Mouse (Mus musculus): ENCODE data around the gene A530084C06Rik. TPM values are rescaled to one million over a fixed set of nuclear protein-coding genes. Genes with fewer than 3 reads are reported as not detected.

A530084C06Rik gene
- polyA plus RNA-seq, 1 experiment, result not detected

DNA sequence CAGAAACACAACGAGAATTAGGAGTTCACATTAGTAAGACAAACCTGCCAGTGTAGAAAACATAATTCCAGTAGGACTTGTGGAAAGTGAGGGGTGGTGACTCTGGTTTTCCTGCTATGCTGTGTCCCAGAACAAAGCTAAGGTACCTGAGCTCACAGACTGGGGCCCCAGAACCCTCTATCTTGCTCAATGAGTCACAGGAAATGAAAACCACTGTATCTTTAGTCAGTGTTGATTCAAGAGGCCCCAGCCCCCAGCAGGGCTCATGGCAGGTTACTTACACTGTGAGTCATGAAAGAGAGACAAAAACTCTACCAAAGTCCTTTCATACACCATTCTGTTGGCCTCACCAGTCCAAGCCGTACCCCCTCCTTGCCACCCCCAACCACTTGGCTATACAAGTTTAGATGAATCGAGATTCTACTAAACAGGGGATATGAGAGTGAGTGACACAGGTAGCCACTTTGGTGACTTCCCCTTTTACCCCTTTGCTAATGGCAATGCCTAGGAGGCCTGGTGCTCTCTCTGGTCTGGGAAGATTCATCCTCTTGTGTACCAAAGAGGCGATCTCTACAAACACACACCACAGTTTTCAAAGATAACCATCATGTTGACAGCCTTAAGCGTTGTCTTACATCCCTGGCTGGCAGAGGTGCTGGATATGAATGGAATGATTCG is 8.6 kb upstream of the A530084C06Rik start:
- Histone ChIP-seq H3K4me1 (ENCODE audit: control insufficient read depth, insufficient read depth, low read length) (no peaks in the 10 kb centered on the region), H3K27ac (ENCODE audit: insufficient read depth, low read depth, low read length) (no peak overlapping the region), H3K4me3 (ENCODE audit: insufficient read depth, low read length) (no peak overlapping the region)
- TF ChIP-seq POLR2A (IDR thresholded peaks at IDR 0.05; ENCODE audit: borderline replicate concordance, low read depth, low read length) (no peak), CTCF (IDR thresholded peaks at IDR 0.05; ENCODE audit: low read depth, low read length) (no peak)

GRCm38 (mm10) chr13:31567099-31567498 is 8.0 kb upstream of the A530084C06Rik start:
- no peaks in the 10 kb centered on the region for H3K4me1 ChIP-seq (ENCODE audit: control insufficient read depth, insufficient read depth, low read length)
- TF ChIP-seq CTCF (IDR thresholded peaks at IDR 0.05; ENCODE audit: low read depth, low read length), result no peak
- no peak for TF ChIP-seq POLR2A (IDR thresholded peaks at IDR 0.05; ENCODE audit: borderline replicate concordance, low read depth, low read length)
- no peak overlapping the region for H3K27ac ChIP-seq (ENCODE audit: insufficient read depth, low read depth, low read length)
- no peak overlapping the region for H3K4me3 ChIP-seq (ENCODE audit: insufficient read depth, low read length)

- Histone ChIP-seq H3K27ac (ENCODE audit: insufficient read depth, low read depth, low read length) (no peak overlapping the region), H3K4me1 (ENCODE audit: control insufficient read depth, insufficient read depth, low read length) (no peaks in the 10 kb centered on the region), H3K4me3 (ENCODE audit: insufficient read depth, low read length) (no peak overlapping the region)
- TF ChIP-seq CTCF (IDR thresholded peaks at IDR 0.05; ENCODE audit: low read depth, low read length) (no peak), POLR2A (IDR thresholded peaks at IDR 0.05; ENCODE audit: borderline replicate concordance, low read depth, low read length) (no peak)
These were observed 5.3 kb upstream of the A530084C06Rik start for GRCm38 (mm10) chr13:31564394-31564793.

DNA sequence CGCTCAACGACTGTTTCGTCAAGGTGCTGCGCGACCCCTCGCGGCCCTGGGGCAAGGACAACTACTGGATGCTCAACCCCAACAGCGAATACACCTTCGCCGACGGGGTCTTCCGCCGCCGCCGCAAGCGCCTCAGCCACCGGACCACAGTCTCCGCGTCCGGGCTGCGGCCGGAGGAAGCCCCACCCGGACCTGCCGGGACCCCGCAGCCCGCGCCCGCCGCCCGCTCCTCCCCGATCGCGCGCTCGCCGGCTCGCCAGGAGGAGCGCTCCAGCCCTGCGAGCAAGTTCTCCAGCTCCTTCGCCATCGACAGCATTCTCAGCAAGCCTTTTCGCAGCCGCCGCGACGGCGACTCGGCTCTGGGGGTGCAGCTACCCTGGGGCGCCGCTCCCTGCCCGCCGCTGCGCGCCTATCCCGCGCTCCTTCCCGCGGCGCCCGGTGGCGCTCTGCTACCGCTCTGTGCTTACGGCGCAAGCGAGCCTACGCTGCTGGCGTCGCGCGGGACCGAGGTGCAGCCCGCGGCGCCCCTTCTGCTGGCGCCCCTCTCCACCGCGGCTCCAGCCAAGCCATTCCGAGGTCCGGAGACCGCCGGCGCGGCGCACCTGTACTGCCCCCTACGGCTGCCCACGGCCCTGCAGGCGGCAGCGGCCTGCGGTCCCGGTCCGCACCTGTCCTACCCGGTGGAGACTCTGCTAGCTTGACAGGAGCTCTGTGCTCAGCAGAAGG is 449 bp upstream of the A530084C06Rik start:
- no peak overlapping the region for H3K27ac ChIP-seq (ENCODE audit: insufficient read depth, low read depth, low read length)
- H3K4me3 ChIP-seq (ENCODE audit: insufficient read depth, low read length), result peak overlapping the region; percentile 30
- TF ChIP-seq CTCF (IDR thresholded peaks at IDR 0.05; ENCODE audit: low read depth, low read length) (no peak), POLR2A (IDR thresholded peaks at IDR 0.05; ENCODE audit: borderline replicate concordance, low read depth, low read length) (no peak)
- no peaks in the 10 kb centered on the region; the same call in 1 of the 2 replicates for H3K4me1 ChIP-seq (ENCODE audit: control insufficient read depth, insufficient read depth, low read length)

DNA sequence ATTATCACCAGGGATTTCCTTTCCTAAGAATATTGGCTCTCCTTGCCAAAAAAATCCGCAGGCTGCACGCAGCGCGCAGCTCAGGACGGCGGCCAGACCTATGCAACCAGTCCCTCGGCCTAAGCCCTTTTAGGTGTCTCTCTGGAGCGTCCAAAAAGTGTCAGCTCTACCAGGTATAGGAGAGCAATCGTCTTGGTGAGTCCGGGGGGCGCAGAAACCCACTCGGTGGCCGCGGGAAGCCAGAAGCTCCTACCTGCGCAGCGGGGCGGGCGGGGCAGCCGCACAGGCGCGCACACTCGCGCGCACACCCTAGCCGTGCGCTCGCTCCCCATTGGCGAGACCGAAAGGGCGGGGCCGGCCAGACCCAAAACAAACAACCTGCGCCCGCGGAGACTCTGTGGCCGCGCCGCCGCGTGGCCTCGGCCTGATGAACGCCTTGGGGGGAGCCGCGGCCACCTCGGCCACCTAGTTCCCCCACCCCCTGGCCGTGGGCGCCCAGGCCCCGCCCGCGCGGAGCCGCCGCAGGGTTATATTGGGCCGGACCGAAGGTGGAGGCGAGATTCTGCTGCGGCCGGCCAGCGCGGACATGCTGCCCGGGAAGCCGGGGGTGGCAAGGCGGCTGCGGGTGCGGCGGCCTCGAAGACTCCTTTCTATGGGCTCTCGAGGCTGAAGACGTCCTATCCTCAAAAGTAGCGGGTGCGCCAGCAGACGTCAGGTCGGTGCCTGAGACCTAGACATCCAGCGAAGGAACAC is 1.2 kb downstream of the A530084C06Rik start:
- Histone ChIP-seq H3K4me1 (ENCODE audit: control insufficient read depth, insufficient read depth, low read length) (no peaks in the 10 kb centered on the region; the same call in 1 of the 2 replicates), H3K27ac (ENCODE audit: insufficient read depth, low read depth, low read length) (no peak overlapping the region), H3K4me3 (ENCODE audit: insufficient read depth, low read length) (peak overlapping the region; percentile 30)
- no peak for TF ChIP-seq CTCF (IDR thresholded peaks at IDR 0.05; ENCODE audit: low read depth, low read length)
- TF ChIP-seq POLR2A (IDR thresholded peaks at IDR 0.05; ENCODE audit: borderline replicate concordance, low read depth, low read length), result no peak

DNA sequence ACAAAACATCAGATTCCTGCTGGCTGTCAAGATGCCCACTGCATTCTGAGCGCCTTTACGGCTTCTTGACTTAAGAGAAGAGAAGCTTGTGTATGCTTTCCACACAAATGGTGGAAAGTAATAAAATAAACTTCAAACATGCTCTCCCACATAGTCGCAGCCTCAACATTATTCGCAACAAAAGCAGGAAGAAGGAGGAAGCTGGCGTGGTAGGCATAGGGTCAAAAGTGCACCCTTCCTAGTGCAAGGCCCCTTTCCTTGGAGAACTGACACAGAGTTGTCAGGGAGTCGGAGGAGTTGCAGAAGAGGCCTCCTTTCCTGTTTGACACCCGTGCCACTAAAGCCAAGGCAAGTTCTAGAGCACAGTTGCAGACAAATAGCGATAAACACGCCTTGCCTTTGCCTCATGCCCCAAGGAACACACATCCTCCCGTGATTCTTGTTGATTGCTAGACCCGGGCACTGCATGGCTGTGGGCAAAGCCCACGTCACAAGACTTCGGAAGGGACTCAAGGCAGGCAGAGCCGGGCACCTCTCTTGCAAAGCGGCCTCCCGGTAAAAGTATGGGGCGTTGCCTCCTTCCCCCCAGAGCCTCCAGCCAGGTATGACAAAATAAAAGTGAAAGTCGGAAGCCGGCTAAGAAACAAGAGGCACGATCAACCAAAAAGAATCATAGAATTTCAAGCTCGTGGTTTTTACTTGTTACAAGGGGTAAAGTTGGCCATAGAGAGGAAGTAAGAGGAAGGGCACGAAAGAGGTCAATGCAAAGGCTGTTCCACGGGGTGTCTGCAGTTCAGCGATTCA is 2.0 kb downstream of the A530084C06Rik start:
- peak overlapping the region; percentile 30 for H3K4me3 ChIP-seq (ENCODE audit: insufficient read depth, low read length)
- no peak for TF ChIP-seq CTCF (IDR thresholded peaks at IDR 0.05; ENCODE audit: low read depth, low read length)
- TF ChIP-seq POLR2A (IDR thresholded peaks at IDR 0.05; ENCODE audit: borderline replicate concordance, low read depth, low read length), result no peak
- H3K4me1 ChIP-seq (ENCODE audit: control insufficient read depth, insufficient read depth, low read length), result no peaks in the 10 kb centered on the region; the same call in 1 of the 2 replicates
- H3K27ac ChIP-seq (ENCODE audit: insufficient read depth, low read depth, low read length), result no peak overlapping the region

DNA sequence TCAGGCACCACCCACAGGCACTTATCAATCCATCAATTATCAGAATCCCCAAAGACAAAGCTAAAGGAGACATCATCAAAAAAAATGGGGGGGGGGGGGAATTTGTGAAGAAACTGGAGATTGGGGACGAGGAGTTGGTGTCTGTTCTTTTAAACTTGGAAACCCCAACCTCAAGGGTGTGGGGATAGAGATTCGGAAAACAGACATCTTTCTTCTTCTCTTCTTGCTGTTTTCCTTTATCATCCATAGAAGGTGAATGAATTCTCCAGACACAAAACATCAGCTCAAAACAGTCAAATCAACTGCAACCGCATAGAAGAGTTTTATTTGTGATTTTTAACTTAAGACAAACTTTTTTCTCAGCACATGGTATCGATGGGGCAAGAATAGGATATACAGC is 3.3 kb downstream of the A530084C06Rik start, which contains the start of gene Foxq1:
Gene Foxq1 (plus strand): TSS at position 301 of the 400 bp plus-strand sequence.
- TF ChIP-seq POLR2A (IDR thresholded peaks at IDR 0.05; ENCODE audit: borderline replicate concordance, low read depth, low read length) (no peak), CTCF (IDR thresholded peaks at IDR 0.05; ENCODE audit: low read depth, low read length) (no peak)
- no peak within 1 kb of the TSS for H3K4me3 ChIP-seq (ENCODE audit: insufficient read depth, low read length)
- no peak within 1 kb of the TSS for H3K27ac ChIP-seq (ENCODE audit: insufficient read depth, low read depth, low read length)
- no peaks in the 10 kb centered on the region; the same call in 1 of the 2 replicates for H3K4me1 ChIP-seq (ENCODE audit: control insufficient read depth, insufficient read depth, low read length)

DNA sequence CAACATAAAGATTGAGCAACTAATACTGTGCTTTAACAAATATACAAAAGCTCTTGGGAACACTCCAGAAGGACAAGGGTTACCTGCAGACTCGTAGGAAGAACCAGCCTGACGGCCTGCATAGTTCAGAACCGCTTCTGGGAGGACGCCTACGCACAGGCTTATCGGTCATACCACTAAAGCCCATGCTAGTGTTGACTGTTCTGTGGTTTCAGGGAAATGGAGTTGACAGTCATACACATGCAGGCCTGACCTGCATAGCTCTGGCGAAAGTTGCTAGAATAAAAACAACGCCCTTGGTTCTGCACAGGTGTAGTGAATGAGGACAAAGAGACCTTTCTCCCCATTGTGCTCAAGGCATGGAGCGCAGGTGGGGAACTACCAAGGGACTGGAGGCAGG is 11.5 kb downstream of the A530084C06Rik start:
- TF ChIP-seq POLR2A (IDR thresholded peaks at IDR 0.05; ENCODE audit: borderline replicate concordance, low read depth, low read length) (no peak), CTCF (IDR thresholded peaks at IDR 0.05; ENCODE audit: low read depth, low read length) (no peak)
- no peak overlapping the region for H3K27ac ChIP-seq (ENCODE audit: insufficient read depth, low read depth, low read length)

DNA sequence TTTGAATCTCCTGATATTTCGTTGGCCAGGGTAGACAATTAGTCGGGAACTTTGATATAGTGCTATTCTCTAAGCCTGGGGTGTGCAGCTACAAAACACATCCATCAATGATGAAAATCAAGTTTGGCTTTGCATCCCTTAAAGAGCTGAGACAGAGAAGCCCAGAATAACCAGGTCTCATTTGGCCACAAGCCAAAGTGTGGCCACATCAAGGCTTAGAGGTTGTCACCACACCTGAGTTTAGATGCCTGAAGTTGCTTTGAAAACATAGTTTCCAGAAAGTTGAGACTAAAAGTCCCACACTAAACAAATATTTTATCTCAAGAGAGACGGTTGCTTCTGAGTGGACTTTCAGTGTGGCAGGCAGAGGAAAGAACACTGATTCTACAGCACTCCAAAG is 11.9 kb downstream of the A530084C06Rik start:
- no peak for TF ChIP-seq POLR2A (IDR thresholded peaks at IDR 0.05; ENCODE audit: borderline replicate concordance, low read depth, low read length)
- no peak for TF ChIP-seq CTCF (IDR thresholded peaks at IDR 0.05; ENCODE audit: low read depth, low read length)
- Histone ChIP-seq H3K27ac (ENCODE audit: insufficient read depth, low read depth, low read length) (no peak overlapping the region), H3K4me3 (ENCODE audit: insufficient read depth, low read length) (no peak overlapping the region)

More for the DNA sequence above, 11.5 kb downstream of the A530084C06Rik start:
- H3K4me3 ChIP-seq (ENCODE audit: insufficient read depth, low read length), result no peak overlapping the region
- H3K4me1 ChIP-seq (ENCODE audit: control insufficient read depth, insufficient read depth, low read length), result no peaks in the 10 kb centered on the region

More for the DNA sequence above, 11.9 kb downstream of the A530084C06Rik start:
- H3K4me1 ChIP-seq (ENCODE audit: control insufficient read depth, insufficient read depth, low read length), result no peaks in the 10 kb centered on the region
